Mouse (Mus musculus) ES-Bruce4 (cell line): Measurements from ENCODE around the gene Trp53bp1.

Experiments used
- CTCF ChIP-seq: IDR thresholded peaks from one replicate; pipeline ENCODE4 v1.8.1; 2011; ENCODE audit warnings: low read depth, low read length
- POLR2A ChIP-seq: IDR thresholded peaks from one replicate; pipeline ENCODE4 v1.8.1; 2011; ENCODE audit warnings: low read length; ENCODE audit not compliant: insufficient read depth

GRCm38 (mm10) chr2:121183431-121183830 lies 87.8 kb downstream of the Trp53bp1 start:
- TF ChIP-seq CTCF: no peak
- TF ChIP-seq POLR2A: no peak
